Mouse (Mus musculus): Measurements from ENCODE around the gene Nono.

Gene Nono

GRCm38 (mm10) chrX:101429142-101429949, at the start of gene Nono:
Nono (plus strand) TSS chrX:101429318.
- peak; percentile 87 for DNase-seq

DNA sequence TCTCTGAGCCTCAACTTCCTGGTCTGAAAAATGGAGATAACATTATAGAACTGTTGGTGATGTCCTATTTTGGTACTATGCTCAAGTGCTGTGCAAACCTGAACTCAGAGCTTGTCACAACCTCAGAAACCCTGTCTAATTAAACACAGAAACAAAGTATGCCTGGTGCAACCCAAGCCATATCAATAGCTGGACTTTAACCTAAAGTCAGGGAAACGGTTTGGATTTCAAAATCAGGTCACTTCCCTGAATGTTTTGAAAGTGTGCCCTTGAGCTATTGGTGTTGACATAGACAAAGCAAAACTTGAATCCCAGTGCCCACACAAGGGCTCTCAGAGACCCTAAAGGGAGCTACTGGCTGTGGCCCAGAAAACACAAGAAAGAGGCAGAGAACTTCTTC, 49.4 kb upstream of the Nono start:
- DNase-seq = no peak

DNA sequence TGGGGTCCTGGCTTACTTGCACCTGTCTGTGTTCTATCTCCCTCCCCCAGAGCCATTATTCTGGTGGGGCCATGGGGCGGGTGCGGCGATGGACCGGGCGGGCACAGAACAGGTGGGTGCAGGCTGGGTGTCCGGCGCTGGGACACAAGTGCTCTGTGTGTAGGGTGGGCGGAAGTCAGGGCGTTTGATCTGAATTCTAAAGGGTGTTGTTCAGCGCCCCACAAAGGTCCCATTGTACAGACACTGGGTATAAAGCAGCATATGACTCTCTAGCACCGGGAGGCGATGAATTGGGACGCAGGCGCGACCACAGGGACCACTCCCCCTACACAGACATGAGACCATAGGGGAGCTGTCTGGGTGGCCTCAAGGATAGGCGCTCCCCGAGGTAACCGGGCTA, 45.7 kb upstream of the Nono start:
- DNase-seq = no peak

DNA sequence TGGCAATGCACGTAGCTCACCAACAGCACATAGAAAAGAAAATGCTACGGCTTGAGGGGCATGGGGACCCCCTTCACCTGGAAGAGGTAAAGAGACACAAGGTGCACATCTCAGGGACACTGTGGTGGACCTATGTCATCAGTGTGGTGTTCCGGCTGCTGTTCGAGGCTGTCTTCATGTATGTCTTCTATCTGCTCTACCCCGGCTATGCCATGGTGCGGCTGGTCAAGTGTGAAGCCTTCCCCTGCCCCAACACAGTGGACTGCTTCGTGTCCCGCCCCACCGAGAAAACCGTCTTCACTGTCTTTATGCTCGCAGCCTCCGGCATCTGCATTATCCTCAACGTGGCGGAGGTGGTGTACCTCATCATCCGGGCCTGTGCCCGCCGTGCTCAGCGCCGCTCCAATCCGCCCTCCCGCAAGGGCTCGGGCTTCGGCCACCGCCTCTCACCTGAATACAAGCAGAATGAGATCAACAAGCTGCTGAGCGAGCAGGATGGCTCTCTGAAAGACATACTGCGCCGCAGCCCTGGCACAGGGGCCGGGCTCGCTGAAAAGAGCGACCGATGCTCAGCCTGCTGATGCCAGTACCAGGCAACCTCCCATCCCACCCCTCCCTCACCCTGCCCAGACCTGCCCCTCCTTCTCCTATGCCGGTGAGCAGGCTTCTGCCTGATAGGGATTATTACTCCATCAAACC, 44.5 kb upstream of the Nono start:
- DNase-seq = no peak

DNA sequence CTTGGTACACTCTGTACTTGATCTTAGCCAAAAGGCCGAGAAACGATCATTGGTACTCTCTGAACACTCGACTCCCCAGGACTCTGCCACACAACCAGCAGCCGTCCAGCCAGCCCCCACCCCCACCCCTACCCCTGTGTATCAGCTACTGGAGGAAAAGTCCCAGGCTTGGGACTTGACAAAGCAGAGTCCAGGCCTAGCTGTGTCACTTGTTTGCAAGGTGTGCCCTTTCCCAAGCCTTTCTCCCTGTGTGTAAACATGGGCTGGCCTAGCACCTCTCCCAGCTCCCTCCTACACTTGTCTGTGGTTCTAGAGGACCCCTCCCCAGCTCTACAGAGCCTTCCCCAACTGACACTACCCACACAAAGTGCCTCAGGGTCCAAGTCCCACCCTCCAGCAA, 42.9 kb upstream of the Nono start:
- DNase-seq = no peak

GRCm38 (mm10) chrX:101388866-101389537, 40.1 kb upstream of the Nono start:
- no peak for DNase-seq

- DNase-seq = no peak
Measured at GRCm38 (mm10) chrX:101394341-101394740, 34.8 kb upstream of the Nono start.

GRCm38 (mm10) chrX:101396459-101396858, 32.7 kb upstream of the Nono start:
- DNase-seq = no peak

- DNase-seq = peak; percentile 60
Measured at GRCm38 (mm10) chrX:101418946-101419724, 10.0 kb upstream of the Nono start.

- peak; percentile 82 for DNase-seq
Measured at GRCm38 (mm10) chrX:101419725-101420699, 9.1 kb upstream of the Nono start.

DNA sequence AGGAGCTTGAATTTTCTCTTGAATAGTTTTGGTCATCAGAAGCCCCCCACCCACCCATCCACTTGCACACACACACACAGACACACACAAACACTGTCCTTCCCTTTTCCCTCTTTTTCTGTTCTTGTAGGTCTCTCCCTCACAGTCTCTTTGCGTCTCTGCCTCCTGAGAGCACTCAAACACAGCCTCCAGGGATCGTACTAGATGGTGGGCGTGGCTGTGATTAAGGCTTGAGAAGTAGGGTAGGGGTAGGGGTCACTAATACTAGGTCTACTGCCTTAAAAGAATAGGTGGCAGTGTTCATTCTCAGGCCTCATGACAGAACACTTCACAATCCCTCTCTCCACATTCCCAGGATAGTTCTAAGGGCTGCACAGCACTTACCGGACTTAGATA, 8.4 kb upstream of the Nono start, which contains the start of gene Zmym3:
Zmym3 (minus strand) TSS at position 150 of the 396 bp plus-strand sequence.
- peak; percentile 1 for DNase-seq

DNA sequence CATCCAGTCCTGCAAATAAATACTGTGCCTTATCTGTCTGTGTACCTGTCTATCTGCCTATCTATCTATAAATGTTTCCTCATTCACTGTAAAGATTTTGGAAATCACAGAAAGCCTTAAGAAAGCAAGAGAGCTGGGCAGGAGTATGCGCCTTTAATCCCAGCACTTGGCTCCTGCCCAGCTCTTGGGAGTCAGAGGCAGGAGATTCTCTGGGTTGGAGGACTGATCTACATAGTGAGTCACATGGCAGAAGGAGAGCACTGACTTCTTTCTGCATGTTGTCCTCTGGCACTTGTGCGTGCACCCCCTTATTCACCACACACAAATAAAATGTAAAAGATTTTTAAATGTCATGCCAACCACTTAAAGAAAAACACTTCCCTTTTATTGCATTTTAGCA, 5.7 kb upstream of the Nono start:
- DNase-seq = no peak

- peak; percentile 13 for DNase-seq
Measured at GRCm38 (mm10) chrX:101427774-101428173, 1.3 kb upstream of the Nono start.

GRCm38 (mm10) chrX:101428785-101429141, 355 bp upstream of the Nono start:
- peak; percentile 1 for DNase-seq

GRCm38 (mm10) chrX:101429976-101430375, 858 bp downstream of the Nono start:
- peak; percentile 6 for DNase-seq

DNA sequence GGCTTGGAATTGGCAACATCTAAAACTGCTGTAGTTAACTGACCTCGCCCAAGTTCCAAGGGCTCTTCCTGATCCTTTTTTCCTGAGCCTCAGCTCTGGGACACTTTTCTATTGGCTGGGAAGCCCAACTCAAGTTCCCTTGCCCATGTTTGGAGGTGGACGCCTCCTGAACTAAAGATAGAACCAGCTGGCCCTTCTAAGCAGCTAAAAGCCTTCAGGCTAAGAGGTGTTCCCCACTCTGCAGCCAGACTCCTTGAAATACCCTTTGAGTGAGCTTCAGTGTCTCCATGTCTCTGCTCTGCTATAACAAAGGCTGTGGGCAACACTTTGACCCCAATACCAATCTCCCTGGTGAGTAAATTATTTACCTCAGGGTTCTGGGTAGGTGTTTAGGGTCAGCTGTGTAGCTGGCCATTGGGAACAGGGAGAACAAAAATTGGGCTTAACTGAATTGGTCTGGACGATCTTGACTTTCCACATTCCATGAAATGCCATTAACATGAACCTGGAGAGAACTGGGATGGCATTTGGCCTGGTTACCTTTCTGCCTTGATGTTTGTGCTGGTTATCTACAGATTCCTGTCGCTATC, 19.9 kb downstream of the Nono start, which contains the start of gene Itgb1bp2:
Itgb1bp2 (plus strand) TSS at position 203 of the 590 bp plus-strand sequence.
- no peak for DNase-seq

GRCm38 (mm10) chrX:101451147-101451546, 22.0 kb downstream of the Nono start:
- no peak for DNase-seq

DNA sequence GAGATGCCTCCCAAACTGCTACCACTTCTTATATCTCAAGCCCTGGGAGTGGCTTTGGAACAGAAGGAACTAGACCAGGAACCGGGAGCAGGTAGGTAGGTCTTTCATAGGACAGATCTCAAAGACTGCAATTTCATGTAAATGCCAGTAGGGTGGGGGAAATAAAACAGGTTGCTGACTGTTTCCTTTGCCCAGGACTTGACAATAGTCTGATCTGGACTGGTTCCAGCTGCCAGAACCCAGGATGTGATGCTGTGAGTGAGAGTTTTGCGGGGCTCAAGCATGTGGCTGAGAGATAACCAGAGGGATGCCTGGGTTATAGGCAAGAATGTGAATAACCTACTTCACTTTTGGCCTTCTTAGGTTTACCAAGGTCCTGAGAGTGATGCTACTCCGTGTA, 22.5 kb downstream of the Nono start:
- DNase-seq = no peak

DNA sequence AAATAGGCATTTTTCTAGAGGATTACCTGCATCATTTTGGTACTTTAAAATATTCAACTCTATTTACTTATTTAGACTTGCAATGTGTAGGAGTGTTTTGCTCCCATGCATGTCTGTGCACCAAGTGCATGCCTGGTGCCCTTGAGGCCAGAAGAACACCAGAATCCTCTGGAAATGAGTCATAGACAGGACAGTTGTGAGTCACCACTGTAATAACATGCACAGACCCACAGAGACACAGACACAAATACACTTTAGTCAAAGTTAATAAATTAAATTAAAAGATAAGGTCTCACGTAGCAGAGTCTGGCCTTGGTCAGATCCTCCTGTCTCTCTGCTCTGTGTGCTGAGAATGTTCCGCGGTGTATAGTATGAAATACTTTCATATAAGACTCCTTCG, 43.1 kb downstream of the Nono start:
- DNase-seq = no peak

DNA sequence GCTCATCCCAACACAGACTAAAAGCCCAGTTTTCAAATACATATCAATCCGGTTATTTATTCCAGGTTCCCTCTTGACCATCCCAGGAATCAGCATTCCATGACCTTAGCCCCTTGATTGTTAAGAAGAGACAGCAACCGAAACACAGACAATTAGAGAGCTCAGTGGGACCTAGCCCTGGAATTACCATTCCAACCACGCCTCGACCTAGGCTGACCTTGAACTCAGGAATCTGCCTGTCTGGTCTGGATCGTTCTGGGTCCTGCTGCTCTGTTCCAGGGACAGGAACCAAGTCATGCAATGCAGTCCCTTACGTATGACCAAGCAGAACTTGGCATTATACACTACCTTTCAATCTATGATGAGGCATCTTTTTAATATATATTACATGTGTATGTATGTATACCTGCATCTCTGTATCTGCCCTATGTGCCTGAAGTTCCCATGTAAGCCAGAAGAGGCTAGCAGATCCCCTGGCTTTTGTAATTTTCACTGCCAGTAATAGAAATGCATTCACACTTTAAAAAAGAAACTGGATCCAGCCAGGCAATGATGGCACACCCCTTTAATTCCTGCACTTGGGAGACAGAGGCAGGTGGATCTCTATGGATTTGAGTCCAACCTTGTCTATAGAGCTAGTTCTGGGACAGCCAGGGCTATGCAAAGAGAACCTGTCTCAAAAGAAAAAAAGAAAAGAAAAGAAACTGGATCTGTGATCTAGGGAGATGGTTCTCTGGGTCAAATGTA, 52.7 kb downstream of the Nono start:
- DNase-seq = no peak
